Mouse (Mus musculus) kidney, embryonic 16.5 days (tissue): ENCODE results near the gene Ifih1. TPM values are rescaled to one million over a fixed set of nuclear protein-coding genes. Genes with fewer than 3 reads are reported as not detected.

Experiments
- ATAC-seq: fragments of 200-750 bp; cut with Nextera tagmentation; 2 replicates; pipeline ENCODE4 v1.8.0; 2017; ENCODE audit warnings: moderate TSS enrichment; ENCODE audit not compliant: low FRiP score, low TSS enrichment
- H3K27ac ChIP-seq: fragments of 300-500 bp; sonication (generic); 2 replicates; pipeline ENCODE4 v1.5.1; 2014; ENCODE audit warnings: low read length
- H3K27me3 ChIP-seq: fragments of 300-500 bp; sonication (generic); 2 replicates; pipeline ENCODE4 v1.6.1; 2014; ENCODE audit warnings: low read length, control low read depth, mixed read lengths; ENCODE audit not compliant: insufficient read depth
- H3K36me3 ChIP-seq: fragments of 300-500 bp; sonication (generic); 2 replicates; pipeline ENCODE4 v1.6.1; 2014; ENCODE audit warnings: low read length, control low read depth, mixed read lengths; ENCODE audit not compliant: insufficient read depth
- H3K4me1 ChIP-seq: fragments of 300-500 bp; sonication (generic); 2 replicates; pipeline ENCODE4 v1.6.1; 2014; ENCODE audit warnings: low read length, control low read depth, mixed read lengths; ENCODE audit not compliant: insufficient read depth
- H3K4me2 ChIP-seq: fragments of 300-500 bp; sonication (generic); replicated peaks from 2 replicates; pipeline ENCODE4 v1.6.1; 2014; ENCODE audit warnings: low read depth, low read length
- H3K4me3 ChIP-seq: fragments of 300-500 bp; sonication (generic); 2 replicates; pipeline ENCODE4 v1.5.1; 2014; ENCODE audit warnings: mild to moderate bottlenecking, low read length
- H3K9ac ChIP-seq: fragments of 300-500 bp; sonication (generic); replicated peaks from 2 replicates; pipeline ENCODE4 v1.6.1; 2014; ENCODE audit warnings: low read length
- H3K9me3 ChIP-seq: fragments of 300-500 bp; sonication (generic); 2 replicates; pipeline ENCODE4 v1.6.1; 2016; ENCODE audit warnings: low read length, control low read depth
- WGBS: fragments of 180-500 bp; shearing (Covaris S2); extraction: QIAGEN DNeasy Blood & Tissue Kit; methylation state at CpG from one replicate; pipeline ENCODE4 v1.1.7; 2014; 5-methylcytosine and 5-hydroxymethylcytosine counted together
- polyA plus RNA-seq: library from polyadenylated mRNA; unstranded; fragments of >200 nt; fragmentation: Nextera tagmentation; extraction: Ambion mirVana; gene quantifications from 2 replicates; pipeline ENCODE4 v1.2.1, GENCODE M21; 2015

The Ifih1 gene
- polyA plus RNA-seq, 1 experiment from 2014 or later: 2.4 TPM

DNA sequence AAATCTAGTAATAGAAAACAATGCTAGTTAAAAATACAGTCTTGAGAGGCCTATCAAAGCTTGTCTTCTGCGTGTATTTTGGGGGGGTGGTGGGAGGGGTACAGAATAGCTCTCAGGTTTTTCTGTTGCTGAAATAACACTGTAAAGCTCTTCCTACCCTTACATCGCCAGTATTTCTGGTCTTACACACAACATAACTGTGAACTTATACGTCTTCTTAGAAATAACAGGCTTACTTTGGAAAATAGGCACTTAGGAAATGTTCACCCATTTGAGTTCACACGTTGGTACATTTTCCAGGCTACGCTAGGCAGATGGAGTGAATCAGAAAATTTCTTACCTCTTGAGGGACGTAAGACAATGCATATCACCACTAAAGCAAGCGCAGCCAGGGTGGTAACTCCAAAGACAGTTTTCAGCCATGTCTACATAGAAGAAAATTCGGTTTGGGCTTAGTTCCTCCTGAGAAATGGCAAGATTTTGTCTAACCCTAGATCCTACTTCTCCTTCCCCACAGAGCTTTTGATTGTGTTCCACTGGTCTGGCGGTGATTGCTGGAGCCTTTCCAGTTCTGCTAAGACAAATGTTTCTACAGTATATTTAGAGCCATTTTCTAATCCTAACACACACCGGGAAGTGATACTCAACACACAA, 72.8 kb downstream of the Ifih1 start:
- Histone ChIP-seq H3K4me3 (peak overlapping the region; percentile 25), H3K27me3 (no peaks in the 10 kb centered on the region), H3K9me3 (no peaks in the 10 kb centered on the region), H3K4me2 (peak overlapping the region; percentile 31), H3K9ac (no peak overlapping the region), H3K27ac (no peak overlapping the region; the same call in 1 of the 2 replicates), H3K36me3 (no peaks in the 10 kb centered on the region), H3K4me1 (no peaks in the 10 kb centered on the region)
- WGBS: 74% methylated on average over 10 of the region's 10 CpGs
- no peak for ATAC-seq

DNA sequence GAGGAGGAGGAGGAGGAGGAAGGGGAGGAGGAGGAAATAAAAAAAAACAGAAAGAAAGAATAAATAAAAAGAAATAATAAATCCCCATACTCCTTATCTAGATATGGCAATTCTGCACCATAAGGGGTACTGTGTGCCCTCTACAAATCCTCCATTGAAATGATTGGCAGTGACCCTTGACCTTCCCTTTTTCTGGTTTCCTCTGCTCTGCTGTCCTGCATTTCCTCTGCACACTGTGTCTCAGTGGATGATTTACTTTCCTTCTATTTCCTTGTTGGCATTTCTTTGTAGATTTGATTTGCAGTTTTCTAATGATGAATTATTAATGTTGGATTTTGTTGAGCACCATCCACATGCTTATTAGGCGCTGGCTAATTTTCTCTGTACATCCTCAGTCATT, 81.4 kb downstream of the Ifih1 start:
- no peak for ATAC-seq
- WGBS: 83% methylated on average over 1 of the region's 1 CpGs
- H3K4me3 ChIP-seq: no peak overlapping the region

DNA sequence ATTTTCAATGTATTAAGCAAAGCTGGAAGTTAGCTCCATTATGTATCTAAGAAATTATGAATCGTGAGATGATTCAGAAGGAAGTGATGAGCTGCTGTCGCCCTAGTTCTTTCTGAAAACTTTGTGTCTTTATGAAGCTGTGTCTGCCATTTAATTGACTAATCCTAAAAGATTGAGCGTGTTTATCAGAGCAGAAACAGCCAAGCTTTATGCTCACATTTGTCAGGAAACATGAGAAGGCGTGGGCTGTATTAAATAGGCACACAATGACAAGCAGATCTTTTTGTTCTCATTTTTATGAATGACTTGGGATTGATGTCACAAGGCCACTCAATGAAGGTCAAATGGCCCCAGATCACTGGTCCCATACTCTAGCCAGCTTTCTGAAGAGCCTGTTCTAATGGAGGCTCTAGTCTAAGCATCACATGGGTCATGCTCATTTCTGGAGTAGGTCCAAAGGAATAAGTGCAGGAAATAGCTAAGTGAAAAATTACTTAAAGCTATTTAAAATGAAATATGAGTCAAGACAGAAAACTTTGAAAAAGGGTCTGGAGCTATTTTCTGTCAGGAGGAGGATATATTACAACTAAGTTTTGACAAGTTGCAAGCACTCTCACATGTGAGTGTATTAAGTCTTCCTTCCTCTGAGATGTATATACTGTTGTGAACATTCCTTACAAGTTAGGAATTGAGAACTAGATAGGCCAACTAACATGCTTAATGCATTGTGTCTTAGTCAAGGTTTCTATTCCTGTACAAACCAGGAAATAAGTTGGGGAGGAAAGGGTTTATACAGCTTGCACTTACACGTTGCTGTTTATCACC, 83.2 kb downstream of the Ifih1 start:
- H3K4me3 ChIP-seq: no peak overlapping the region
- no peak overlapping the region for H3K4me2 ChIP-seq
- 54% methylated on average over 5 of the region's 5 CpGs for WGBS
- H3K27me3 ChIP-seq: no peaks in the 10 kb centered on the region
- peak; percentile 93 for ATAC-seq
- no peaks in the 10 kb centered on the region for H3K9me3 ChIP-seq
- 0 out of 2 replicates have a peak overlapping the region, but pooled peaks have one; percentile 8 for H3K27ac ChIP-seq
- H3K36me3 ChIP-seq: no peaks in the 10 kb centered on the region
- H3K4me1 ChIP-seq: no peaks in the 10 kb centered on the region
- H3K9ac ChIP-seq: no peak overlapping the region

More for the DNA sequence above, 81.4 kb downstream of the Ifih1 start:
- H3K4me1 ChIP-seq: no peaks in the 10 kb centered on the region
- no peaks in the 10 kb centered on the region for H3K36me3 ChIP-seq
- no peaks in the 10 kb centered on the region for H3K9me3 ChIP-seq
- no peaks in the 10 kb centered on the region for H3K27me3 ChIP-seq
- H3K9ac ChIP-seq: no peak overlapping the region
- no peak overlapping the region for H3K27ac ChIP-seq
- no peak overlapping the region for H3K4me2 ChIP-seq

DNA sequence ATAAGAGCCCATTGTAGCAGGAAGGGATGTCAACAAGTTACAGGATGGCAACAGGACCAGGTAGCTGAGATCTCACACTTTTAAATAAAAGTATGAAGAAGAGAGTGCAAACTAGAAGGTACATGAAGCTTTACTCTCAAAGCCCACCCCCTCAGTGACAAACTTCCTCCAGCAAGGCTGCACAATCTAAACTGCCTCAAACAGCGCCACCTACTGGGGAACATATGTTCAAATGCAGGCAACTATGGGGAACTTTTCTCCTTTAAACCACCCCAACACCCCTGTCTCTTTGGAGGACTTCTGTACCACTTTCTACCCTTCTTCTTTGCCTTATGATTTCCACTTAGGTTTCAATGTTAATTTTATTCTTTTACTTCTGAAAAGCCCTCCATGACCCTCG, 88.6 kb downstream of the Ifih1 start:
- Histone ChIP-seq H3K36me3 (no peaks in the 10 kb centered on the region), H3K9ac (no peak overlapping the region), H3K4me2 (no peak overlapping the region), H3K4me1 (no peaks in the 10 kb centered on the region), H3K9me3 (peaks cover 3% of the 10 kb centered on the region; the same call in 1 of the 2 replicates), H3K27me3 (no peaks in the 10 kb centered on the region), H3K4me3 (no peak overlapping the region), H3K27ac (no peak overlapping the region)
- ATAC-seq: no peak
- 72% methylated on average over 2 of the region's 2 CpGs for WGBS

DNA sequence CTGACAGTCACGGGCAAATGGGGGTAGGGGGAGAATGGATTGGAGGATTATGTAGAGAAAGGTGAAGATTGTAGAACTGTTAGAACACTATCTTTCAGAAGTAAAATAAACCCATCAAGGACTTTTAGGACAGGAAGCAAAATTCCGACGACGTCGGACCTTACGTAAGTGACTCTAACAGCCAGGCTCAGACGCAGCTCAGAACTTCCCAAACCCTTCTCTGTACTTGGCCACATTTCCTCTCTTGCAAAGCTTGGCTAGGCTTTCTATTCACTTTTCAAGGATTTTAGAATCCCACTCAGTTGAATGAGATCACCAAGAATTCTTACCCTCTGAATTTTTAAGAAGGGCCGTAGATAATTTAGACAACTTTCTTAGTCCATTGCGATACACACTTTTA, 89.7 kb downstream of the Ifih1 start:
- Histone ChIP-seq H3K4me1 (no peaks in the 10 kb centered on the region), H3K4me2 (no peak overlapping the region), H3K9ac (no peak overlapping the region), H3K27me3 (no peaks in the 10 kb centered on the region), H3K4me3 (no peak overlapping the region), H3K27ac (no peak overlapping the region), H3K36me3 (no peaks in the 10 kb centered on the region), H3K9me3 (peaks cover 3% of the 10 kb centered on the region; the same call in 1 of the 2 replicates)
- 80% methylated on average over 9 of the region's 9 CpGs for WGBS
- ATAC-seq: no peak

DNA sequence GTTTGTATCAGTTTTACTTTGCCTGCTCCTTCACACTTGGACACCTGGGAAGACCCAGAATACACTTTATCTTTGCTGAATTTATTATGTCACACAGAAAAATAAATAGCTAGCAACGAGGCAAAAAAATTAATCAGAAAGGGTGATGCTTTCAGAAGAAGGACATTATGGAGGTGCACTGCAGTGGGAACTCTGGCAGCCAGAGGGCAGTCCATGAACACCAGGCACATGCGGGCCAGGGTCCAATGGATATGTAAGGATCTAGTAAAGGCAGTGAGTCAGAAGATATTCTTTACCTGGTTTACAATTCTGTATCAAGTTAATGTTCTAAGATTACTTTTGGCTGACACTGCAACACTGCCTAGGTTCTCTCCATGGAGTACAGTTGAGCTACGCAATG, 96.4 kb downstream of the Ifih1 start:
- Histone ChIP-seq H3K9ac (no peak overlapping the region), H3K27ac (no peak overlapping the region), H3K4me1 (no peaks in the 10 kb centered on the region), H3K36me3 (no peaks in the 10 kb centered on the region), H3K4me3 (no peak overlapping the region), H3K27me3 (no peaks in the 10 kb centered on the region), H3K9me3 (no peaks in the 10 kb centered on the region), H3K4me2 (no peak overlapping the region)
- WGBS: 84% methylated on average over 3 of the region's 3 CpGs
- ATAC-seq: no peak

DNA sequence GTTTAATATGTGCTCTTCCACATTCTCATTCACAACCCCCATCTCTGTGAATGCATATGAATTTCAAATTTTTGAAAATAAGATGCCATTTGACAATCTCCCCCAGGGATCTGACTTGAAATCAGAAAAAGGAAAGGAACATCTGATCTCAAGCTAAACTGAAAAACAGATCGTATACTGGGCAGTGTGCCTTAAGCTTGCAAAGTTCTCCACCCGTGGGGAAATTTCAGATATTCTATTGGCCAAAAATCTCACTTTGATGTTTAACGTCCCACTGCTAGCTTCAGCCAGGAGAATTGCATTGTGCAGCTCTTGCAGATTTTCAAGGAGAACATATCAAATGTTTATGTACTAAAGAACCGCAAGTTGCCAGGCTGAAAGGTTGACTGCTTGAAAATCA, 96.9 kb downstream of the Ifih1 start:
- Histone ChIP-seq H3K27me3 (no peaks in the 10 kb centered on the region), H3K9ac (no peak overlapping the region), H3K4me2 (no peak overlapping the region), H3K36me3 (no peaks in the 10 kb centered on the region), H3K9me3 (no peaks in the 10 kb centered on the region), H3K27ac (no peak overlapping the region), H3K4me1 (no peaks in the 10 kb centered on the region), H3K4me3 (no peak overlapping the region)
- ATAC-seq: no peak
- WGBS: 74% methylated on average over 4 of the region's 4 CpGs

DNA sequence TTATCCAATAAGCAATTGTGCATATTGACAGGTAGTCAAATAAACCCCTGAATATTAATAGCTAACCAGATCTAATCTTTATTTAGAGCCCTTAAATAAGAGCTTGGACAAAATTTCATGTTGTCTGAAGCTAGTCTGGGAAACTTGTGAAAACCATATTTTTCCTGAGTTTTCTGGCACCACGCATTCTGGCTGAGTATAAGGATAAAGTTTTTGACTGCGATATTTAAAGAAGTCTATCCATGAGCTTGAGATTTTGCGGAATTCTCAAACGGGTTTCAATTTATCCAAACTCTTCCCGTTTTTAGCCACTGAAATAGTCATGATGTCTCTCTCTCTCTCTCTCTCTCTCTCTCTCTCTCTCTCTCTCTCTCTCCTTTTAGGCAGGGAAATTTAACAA, 98.0 kb downstream of the Ifih1 start:
- Histone ChIP-seq H3K27ac (no peak overlapping the region), H3K27me3 (no peaks in the 10 kb centered on the region), H3K4me3 (no peak overlapping the region), H3K36me3 (no peaks in the 10 kb centered on the region), H3K9ac (no peak overlapping the region), H3K4me1 (no peaks in the 10 kb centered on the region), H3K4me2 (no peak overlapping the region), H3K9me3 (no peaks in the 10 kb centered on the region)
- no peak for ATAC-seq
- WGBS: 93% methylated on average over 5 of the region's 5 CpGs
